In genomic region chr17:48249501-48249900, GRCm38 (mm10) we compare ENCODE assay signal across 23 mouse cellular contexts. TPM values are rescaled to one million over a fixed set of nuclear protein-coding genes. Genes with fewer than 3 reads are reported as not detected.
DNase-seq lines count a peak whose midpoint lies in the region; TF ChIP-seq lines count a peak whose summit lies in the region.
"Had no signal": no experiment of that assay in that cellular context is flagged by ENCODE, and none has a peak within 500 bp of the region (broad histone marks: within the 10 kb centered on the region; RNA-seq: fewer than 3 reads in every experiment).

No protein-coding gene starts in this region.

- H3K27ac ChIP-seq in left cerebral cortex, adult 2 months: peak overlapping the region; percentile 48
- no peak overlapping the region for H3K27ac ChIP-seq in embryonic facial prominence, embryonic 10.5 days (replicated peaks)
- H3K27ac ChIP-seq: forebrain, embryonic 13.5 days had no signal

- intact Hi-C loops in left cerebral cortex, adult 2 months (cut with DNase I): no loop called here

- H3K36me3 ChIP-seq in embryonic facial prominence, embryonic 10.5 days (replicated peaks): no peaks in the 10 kb centered on the region
- H3K36me3 ChIP-seq: heart, embryonic 12.5 days had no signal

- peak; percentile 37 for DNase-seq in adrenal gland, postnatal 14 days
- no peak for DNase-seq in adrenal gland, adult (ENCODE audit: inconsistent age in 2 of 2, low spot score in 1 of 2)
- DNase-seq in left cerebral cortex, adult 2 months (ENCODE audit: extremely low spot score in 1 of 2, low spot score in 2 of 2): no peak
- no peak for DNase-seq in left cerebral cortex, adult 11 months (ENCODE audit: low spot score)
- peak; percentile 30 for DNase-seq in testis, postnatal 10 days (ENCODE audit: low spot score)
- no peak for DNase-seq in testis, postnatal 14 days (ENCODE audit: low spot score)
- DNase-seq in embryonic facial prominence, embryonic 10.5 days (ENCODE audit: low spot score): no peak
- DNase-seq: cerebellum, adult 18-20 months; cerebellum, adult 9-11 months; cerebellum, postnatal 36 days; forebrain, postnatal 0 days; gastrocnemius, postnatal 14 days had no signal

- 79% methylated on average over 11 of the region's 11 CpGs for WGBS in embryonic facial prominence, embryonic 10.5 days

- H3K27me3 ChIP-seq in embryonic facial prominence, embryonic 10.5 days (replicated peaks; ENCODE audit: low read depth, poor library complexity, severe bottlenecking): no peaks in the 10 kb centered on the region
- H3K27me3 ChIP-seq: forebrain, embryonic 13.5 days; heart, embryonic 12.5 days had no signal

- H3K4me3 ChIP-seq in left cerebral cortex, adult 2 months: no peak overlapping the region
- no peak overlapping the region for H3K4me3 ChIP-seq in embryonic facial prominence, embryonic 10.5 days
- H3K4me3 ChIP-seq: forebrain, embryonic 13.5 days; heart, embryonic 12.5 days had no signal

- H3K4me1 ChIP-seq in embryonic facial prominence, embryonic 10.5 days: no peaks in the 10 kb centered on the region
- H3K4me1 ChIP-seq: heart, embryonic 12.5 days had no signal

- H3K9me3 ChIP-seq in embryonic facial prominence, embryonic 10.5 days: no peaks in the 10 kb centered on the region
- H3K9me3 ChIP-seq: heart, embryonic 12.5 days had no signal

- TF ChIP-seq CTCF in left cerebral cortex, adult 2 months (IDR thresholded peaks at IDR 0.05): no peak

RNA-seq across cellular contexts. Expression of gene Trem3, which starts 1.9 kb away (rescaled TPM):
- 0.48 TPM in 1 of 2 replicates, not detected in the other for total RNA-seq in adrenal gland, postnatal 14 days (2021)
- under 1 TPM; 0.36 to 0.72 TPM for total RNA-seq in left cerebral cortex, adult 2 months (2021)
- not detected in 2 replicates for polyA plus RNA-seq in embryonic facial prominence, embryonic 10.5 days (2016; fragmentation: Nextera tagmentation; extraction: Ambion mirVana)
- total RNA-seq: CH12.LX; forebrain, postnatal 0 days; gastrocnemius, adult 18-20 months; gastrocnemius, postnatal 14 days; heart, adult 8-10 months; heart, postnatal 25 days had no signal
- polyA plus RNA-seq: forebrain, embryonic 13.5 days; forebrain, postnatal 0 days; gonadal fat pad, adult 2 months; heart, embryonic 12.5 days; heart, embryonic 16.5 days; hindbrain, embryonic 11.5 days; hindbrain, embryonic 16.5 days; inflammation-experienced regulatory T-cells, adult 6 months had no signal

RNA-seq across cellular contexts. Expression of gene Treml4, which starts 14.6 kb away (rescaled TPM):
- 0.89 and 1.8 TPM in 2 replicates for total RNA-seq in adrenal gland, postnatal 14 days (2021)
- total RNA-seq in left cerebral cortex, adult 2 months (2021): under 1 TPM in 1 of 2 experiments, not detected in 1; 0.34 TPM
- polyA plus RNA-seq in embryonic facial prominence, embryonic 10.5 days (2016; fragmentation: Nextera tagmentation; extraction: Ambion mirVana): 0.11 and 0.16 TPM in 2 replicates
- total RNA-seq: forebrain, postnatal 0 days; gastrocnemius, adult 18-20 months; gastrocnemius, postnatal 14 days had no signal
- polyA plus RNA-seq: forebrain, postnatal 0 days had no signal

RNA-seq across cellular contexts. Expression of gene Trem1, which starts 16.9 kb away (rescaled TPM):
- 0.11 TPM in 2 replicates for total RNA-seq in adrenal gland, postnatal 14 days (2021)
- total RNA-seq in left cerebral cortex, adult 2 months (2021): not detected
- not detected in 2 replicates for polyA plus RNA-seq in embryonic facial prominence, embryonic 10.5 days (2016; fragmentation: Nextera tagmentation; extraction: Ambion mirVana)
- total RNA-seq: gastrocnemius, adult 18-20 months; gastrocnemius, postnatal 14 days; heart, postnatal 25 days had no signal
- polyA plus RNA-seq: hindbrain, embryonic 11.5 days; hindbrain, embryonic 16.5 days; inflammation-experienced regulatory T-cells, adult 6 months had no signal

RNA-seq across cellular contexts. Expression of gene Treml2, which starts 49.8 kb away (rescaled TPM):
- 0.93 and 5.6 TPM in 2 replicates for total RNA-seq in adrenal gland, postnatal 14 days (2021)
- under 1 TPM; 0.18 to 0.49 TPM for total RNA-seq in left cerebral cortex, adult 2 months (2021)
- polyA plus RNA-seq in embryonic facial prominence, embryonic 10.5 days (2016; fragmentation: Nextera tagmentation; extraction: Ambion mirVana): 0.28 and 0.40 TPM in 2 replicates
- polyA plus RNA-seq: hindbrain, embryonic 16.5 days had no signal

Comparison
In these comparisons a context has a peak if more than half of its experiments do, and no peak if none do; other contexts are left out.
1. DNase-seq: peak in adrenal gland, postnatal 14 days (single experiment) and testis, postnatal 10 days (single experiment); none in adrenal gland, adult (0 of 2), left cerebral cortex, adult 2 months (0 of 2), left cerebral cortex, adult 11 months (single experiment), testis, postnatal 14 days (single experiment) and embryonic facial prominence, embryonic 10.5 days (single experiment).